Mouse (Mus musculus) lung, embryonic 16.5 days (tissue): ENCODE results near the gene Ccdc9b. TPM values are rescaled to one million over a fixed set of nuclear protein-coding genes. Genes with fewer than 3 reads are reported as not detected.
A peak's percentile ranks its signal among the peaks of the same experiment; 100 is the strongest.

Experiments
- ATAC-seq: fragments of 200-750 bp; cut with Nextera tagmentation; 2 replicates; pipeline ENCODE4 v1.8.0; 2017; ENCODE audit warnings: low read depth, mild to moderate bottlenecking, moderate library complexity
- H3K27ac ChIP-seq: fragments of 300-500 bp; sonication (generic); 2 replicates; pipeline ENCODE4 v1.5.1; 2014; ENCODE audit warnings: mild to moderate bottlenecking, control low read depth, low read length
- H3K27me3 ChIP-seq: fragments of 300-500 bp; sonication (generic); 2 replicates; pipeline ENCODE4 v1.6.1; 2014; ENCODE audit warnings: low read depth, low read length, mixed read lengths; ENCODE audit not compliant: control insufficient read depth, insufficient read depth
- H3K36me3 ChIP-seq: fragments of 300-500 bp; sonication (generic); 2 replicates; pipeline ENCODE4 v1.6.1; 2014; ENCODE audit warnings: low read length; ENCODE audit not compliant: control insufficient read depth, insufficient read depth
- H3K4me1 ChIP-seq: fragments of 300-500 bp; sonication (generic); replicated peaks from 2 replicates; pipeline ENCODE4 v1.6.1; 2014; ENCODE audit warnings: low read length, mixed read lengths; ENCODE audit not compliant: control insufficient read depth, insufficient read depth
- H3K4me2 ChIP-seq: fragments of 300-500 bp; sonication (generic); 2 replicates; pipeline ENCODE4 v1.6.1; 2014; ENCODE audit warnings: low read depth, low read length, control low read depth
- H3K4me3 ChIP-seq: fragments of 300-500 bp; sonication (generic); 2 replicates; pipeline ENCODE4 v1.5.1; 2014; ENCODE audit warnings: mild to moderate bottlenecking, low read length, control low read depth
- H3K9ac ChIP-seq: fragments of 300-500 bp; sonication (generic); 2 replicates; pipeline ENCODE4 v1.6.1; 2014; ENCODE audit warnings: low read length, control low read depth
- H3K9me3 ChIP-seq: fragments of 300-500 bp; sonication (generic); 2 replicates; pipeline ENCODE4 v1.6.1; 2016; ENCODE audit warnings: low read length; ENCODE audit not compliant: control insufficient read depth
- WGBS: fragments of 180-500 bp; shearing (Covaris S2); extraction: QIAGEN DNeasy Blood & Tissue Kit; methylation state at CpG from one replicate; pipeline ENCODE4 v1.1.7; 2014; 5-methylcytosine and 5-hydroxymethylcytosine counted together
- polyA plus RNA-seq: library from polyadenylated mRNA; unstranded; fragments of >200 nt; fragmentation: Nextera tagmentation; extraction: Ambion mirVana; gene quantifications from 2 replicates; pipeline ENCODE4 v1.2.1, GENCODE M21; 2015

Ccdc9b gene
- polyA plus RNA-seq, 1 experiment from 2014 or later = 1.3 TPM

GRCm38 (mm10) chr2:118729816-118730621 is 32.4 kb downstream of the Ccdc9b start:
- Histone ChIP-seq H3K27me3 (peaks cover 13% of the 10 kb centered on the region), H3K36me3 (no peaks in the 10 kb centered on the region), H3K27ac (no peak overlapping the region), H3K9ac (no peak overlapping the region), H3K4me1 (peaks cover 30% of the 10 kb centered on the region), H3K4me2 (no peak overlapping the region), H3K9me3 (no peaks in the 10 kb centered on the region), H3K4me3 (no peak overlapping the region)
- WGBS = 12% methylated on average over 8 of the region's 8 CpGs
- ATAC-seq = no peak

GRCm38 (mm10) chr2:118729194-118729593 is 33.3 kb downstream of the Ccdc9b start:
- peaks cover 13% of the 10 kb centered on the region for H3K27me3 ChIP-seq
- H3K4me3 ChIP-seq = no peak overlapping the region
- H3K4me2 ChIP-seq = no peak overlapping the region
- no peak for ATAC-seq
- H3K9ac ChIP-seq = no peak overlapping the region
- H3K27ac ChIP-seq = peak overlapping the region; percentile 70
- H3K36me3 ChIP-seq = no peaks in the 10 kb centered on the region
- 33% methylated on average over 4 of the region's 4 CpGs for WGBS
- H3K9me3 ChIP-seq = no peaks in the 10 kb centered on the region
- H3K4me1 ChIP-seq = peaks cover 30% of the 10 kb centered on the region

- peaks cover 13% of the 10 kb centered on the region for H3K27me3 ChIP-seq
- H3K4me1 ChIP-seq = peaks cover 30% of the 10 kb centered on the region
- H3K4me2 ChIP-seq = peak within 1 kb of the TSS; percentile 30
- WGBS = 8% methylated on average over 6 of the region's 7 CpGs
- peak within 1 kb of the TSS; percentile 70 for H3K27ac ChIP-seq
- H3K9ac ChIP-seq = peak within 1 kb of the TSS; percentile 44; the same call in 1 of the 2 replicates
- H3K4me3 ChIP-seq = peak within 1 kb of the TSS; percentile 3; the same call in 1 of the 2 replicates
- H3K9me3 ChIP-seq = no peaks in the 10 kb centered on the region
- H3K36me3 ChIP-seq = no peaks in the 10 kb centered on the region
- ATAC-seq = peak; percentile 77
Observed at GRCm38 (mm10) chr2:118728337-118728736, 34.1 kb downstream of the Ccdc9b start, which contains the start of gene Plcb2. Gene Plcb2, minus strand, starts transcription at chr2:118728438.

- Histone ChIP-seq H3K27me3 (peaks cover 10% of the 10 kb centered on the region), H3K4me1 (peaks cover 30% of the 10 kb centered on the region), H3K36me3 (no peaks in the 10 kb centered on the region), H3K4me2 (peak overlapping the region; percentile 30), H3K9ac (0 out of 2 replicates have a peak overlapping the region, but pooled peaks have one; percentile 44), H3K9me3 (no peaks in the 10 kb centered on the region), H3K27ac (peak overlapping the region; percentile 70), H3K4me3 (peak overlapping the region; percentile 3; the same call in 1 of the 2 replicates)
- WGBS = 8% methylated on average over 9 of the region's 9 CpGs
- ATAC-seq = peak; percentile 67
Observed at GRCm38 (mm10) chr2:118727911-118728310, 34.5 kb downstream of the Ccdc9b start.

GRCm38 (mm10) chr2:118726873-118727272 is 35.6 kb downstream of the Ccdc9b start:
- Histone ChIP-seq H3K4me2 (no peak overlapping the region), H3K36me3 (no peaks in the 10 kb centered on the region), H3K9me3 (no peaks in the 10 kb centered on the region), H3K9ac (no peak overlapping the region), H3K4me1 (peaks cover 30% of the 10 kb centered on the region), H3K4me3 (no peak overlapping the region), H3K27me3 (peaks cover 2% of the 10 kb centered on the region), H3K27ac (no peak overlapping the region)
- WGBS = 89% methylated on average over 2 of the region's 2 CpGs
- ATAC-seq = no peak

- 77% methylated on average over 4 of the region's 4 CpGs for WGBS
- ATAC-seq = no peak
Observed at GRCm38 (mm10) chr2:118725511-118725910, 37.0 kb downstream of the Ccdc9b start.

GRCm38 (mm10) chr2:118723693-118724486 is 38.6 kb downstream of the Ccdc9b start:
- Histone ChIP-seq H3K27me3 (no peaks in the 10 kb centered on the region), H3K9me3 (no peaks in the 10 kb centered on the region), H3K4me1 (peaks cover 18% of the 10 kb centered on the region), H3K4me2 (no peak overlapping the region), H3K27ac (no peak overlapping the region), H3K4me3 (no peak overlapping the region), H3K36me3 (no peaks in the 10 kb centered on the region), H3K9ac (no peak overlapping the region)
- 74% methylated on average over 15 of the region's 15 CpGs for WGBS
- no peak for ATAC-seq

More at GRCm38 (mm10) chr2:118725511-118725910, 37.0 kb downstream of the Ccdc9b start:
- Histone ChIP-seq H3K4me2 (no peak overlapping the region), H3K27ac (no peak overlapping the region), H3K4me3 (no peak overlapping the region), H3K4me1 (peaks cover 29% of the 10 kb centered on the region), H3K9ac (no peak overlapping the region), H3K36me3 (no peaks in the 10 kb centered on the region), H3K9me3 (no peaks in the 10 kb centered on the region), H3K27me3 (no peaks in the 10 kb centered on the region)

- Histone ChIP-seq H3K9ac (no peak overlapping the region), H3K36me3 (no peaks in the 10 kb centered on the region), H3K9me3 (no peaks in the 10 kb centered on the region), H3K4me2 (no peak overlapping the region), H3K4me1 (no peaks in the 10 kb centered on the region), H3K27ac (no peak overlapping the region), H3K27me3 (peaks cover 14% of the 10 kb centered on the region), H3K4me3 (no peak overlapping the region)
- ATAC-seq = no peak
- 76% methylated on average over 5 of the region's 5 CpGs for WGBS
Observed at GRCm38 (mm10) chr2:118716677-118717076, 45.8 kb downstream of the Ccdc9b start.

- H3K36me3 ChIP-seq = no peaks in the 10 kb centered on the region
- no peak overlapping the region for H3K9ac ChIP-seq
Observed at GRCm38 (mm10) chr2:118714230-118714629, 48.2 kb downstream of the Ccdc9b start.

More at GRCm38 (mm10) chr2:118714230-118714629, 48.2 kb downstream of the Ccdc9b start:
- Histone ChIP-seq H3K4me3 (no peak overlapping the region), H3K27me3 (peaks cover 35% of the 10 kb centered on the region), H3K9me3 (no peaks in the 10 kb centered on the region), H3K4me2 (no peak overlapping the region), H3K4me1 (peaks cover 12% of the 10 kb centered on the region), H3K27ac (no peak overlapping the region)
- WGBS = 41% methylated on average over 4 of the region's 4 CpGs
- ATAC-seq = no peak
